Mouse (Mus musculus) ovary, adult 10 weeks (tissue): ENCODE data around the gene Pgap2. TPM values are rescaled to one million over a fixed set of nuclear protein-coding genes. Genes with fewer than 3 reads are reported as not detected.

Experiments
- polyA plus RNA-seq: library from polyadenylated mRNA; stranded (reverse); fragments of 350-450 nt; fragmentation: Illumina TruSeq; extraction: RNeasy Lipid Tissue Mini Kit (QIAGEN cat#74804); gene quantifications from one replicate; pipeline ENCODE4 v1.2.3, GENCODE M21; 2014

Gene Pgap2
- 71.1 TPM for polyA plus RNA-seq

GRCm38 (mm10) chr7:102209756-102210721 lies at the start of gene Pgap2, which contains the start of gene Nup98:
TSS of gene Pgap2 (plus strand) at chr7:102210208.
TSS of gene Nup98 (minus strand) at chr7:102210176.

GRCm38 (mm10) chr7:102255954-102256353 lies 45.9 kb downstream of the Pgap2 start, which contains the start of gene Rhog:
TSS of gene Rhog (minus strand) at chr7:102256054.

GRCm38 (mm10) chr7:102267601-102268394 lies 57.8 kb downstream of the Pgap2 start, which contains the start of gene Stim1:
TSS of gene Stim1 (plus strand) at chr7:102267806.

Other genes starting within 250 kb of the Pgap2 start
- gene Il18bp, start 191.5 kb upstream of the Pgap2 start, polyA plus RNA-seq = 12.7 TPM
- gene Rnf121, start 144.7 kb upstream of the Pgap2 start, polyA plus RNA-seq = 10.1 TPM
- 14.4 TPM for gene Xndc1, start 144.7 kb upstream of the Pgap2 start, polyA plus RNA-seq
- not detected for gene Xntrpc, start 144.5 kb upstream of the Pgap2 start, polyA plus RNA-seq
- gene Trpc2, start 127.1 kb upstream of the Pgap2 start, polyA plus RNA-seq = not detected
- not detected for gene Art1, start 108.5 kb upstream of the Pgap2 start, polyA plus RNA-seq
- not detected for gene Art5, start 100.7 kb upstream of the Pgap2 start, polyA plus RNA-seq
- not detected for gene Chrna10, start 93.4 kb upstream of the Pgap2 start, polyA plus RNA-seq
- gene Nup98, start within 50 bp of the Pgap2 start, polyA plus RNA-seq = 76.1 TPM
- 3.9 TPM for gene Rhog, start 45.8 kb downstream of the Pgap2 start, polyA plus RNA-seq
- 10.8 TPM for gene Stim1, start 57.6 kb downstream of the Pgap2 start, polyA plus RNA-seq
- 117 TPM for gene Rrm1, start 231.5 kb downstream of the Pgap2 start, polyA plus RNA-seq